Mouse (Mus musculus): ENCODE results near the gene Parn.

GRCm38 (mm10) chr16:13612058-13612457 is 55.9 kb downstream of the Parn start:
- no peak for TF ChIP-seq CTCF (IDR thresholded peaks at IDR 0.05; ENCODE audit: control insufficient read depth, insufficient read depth, low read length)
- no peak for TF ChIP-seq POLR2A (IDR thresholded peaks at IDR 0.05; ENCODE audit: borderline replicate concordance, control insufficient read depth, low read depth, low read length)
